Mouse (Mus musculus): ENCODE data around the gene Zscan26. TPM values are rescaled to one million over a fixed set of nuclear protein-coding genes. Genes with fewer than 3 reads are reported as not detected.
"Not testable (repeated sequence)": the region's sequence is repeated elsewhere in the genome, so short reads cannot be mapped to it uniquely, and the experiment has no call there.

Gene Zscan26
- total RNA-seq (2021), result 43.4 and 44.2 TPM in 2 replicates
- long read RNA-seq, full-length matches to known transcripts, result 2 of 7 reads
- long read RNA-seq, partial matches to known transcripts, result 0 of 7 reads
- long read RNA-seq, other reads (novel, unspliced or antisense), result 5 of 7 reads

GRCm38 (mm10) chr13:21453449-21453848, at the start of gene Zscan26:
Zscan26 (minus strand) TSS chr13:21453730.
- DNase-seq, result peak; percentile 80

GRCm38 (mm10) chr13:21502296-21502695, 48.8 kb upstream of the Zscan26 start:
- DNase-seq, result no peak

GRCm38 (mm10) chr13:21501182-21501581, 47.7 kb upstream of the Zscan26 start, which contains the start of gene Gm11273:
Gm11273 (minus strand) TSS chr13:21501418.
- not testable (repeated sequence) for DNase-seq

- peak; percentile 27 for DNase-seq
Measured at GRCm38 (mm10) chr13:21495080-21495479, 41.5 kb upstream of the Zscan26 start, which contains the start of gene AK157302. AK157302 (plus strand) TSS chr13:21495223.

GRCm38 (mm10) chr13:21492847-21493246, 39.3 kb upstream of the Zscan26 start:
- no peak for DNase-seq

DNA sequence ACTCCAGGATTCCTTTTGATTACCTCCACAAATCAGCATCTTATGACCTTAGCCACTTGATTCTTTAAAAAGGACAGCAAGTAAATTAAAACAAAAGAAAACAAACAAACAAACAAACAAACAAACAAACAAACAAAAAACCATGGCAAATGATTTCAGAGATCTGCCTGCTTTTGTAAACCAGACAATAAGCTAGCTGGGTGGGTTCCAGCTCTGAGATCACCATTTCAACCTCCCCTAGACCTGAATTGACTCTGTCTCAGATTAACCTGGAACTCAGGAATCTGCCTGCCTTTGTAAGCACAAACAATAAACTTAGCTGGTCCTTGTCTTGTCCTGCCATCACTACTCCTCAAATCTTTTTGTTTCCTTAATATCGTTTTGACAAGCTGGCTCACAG, 33.4 kb upstream of the Zscan26 start:
- no peak for DNase-seq

- DNase-seq, result peak; percentile 54
Measured at GRCm38 (mm10) chr13:21478759-21479670, 25.5 kb upstream of the Zscan26 start, which contains the start of the genes Zkscan4 and Gm10065. Zkscan4 (plus strand) TSS chr13:21478907. Gm10065 (minus strand) TSS chr13:21479441.

DNA sequence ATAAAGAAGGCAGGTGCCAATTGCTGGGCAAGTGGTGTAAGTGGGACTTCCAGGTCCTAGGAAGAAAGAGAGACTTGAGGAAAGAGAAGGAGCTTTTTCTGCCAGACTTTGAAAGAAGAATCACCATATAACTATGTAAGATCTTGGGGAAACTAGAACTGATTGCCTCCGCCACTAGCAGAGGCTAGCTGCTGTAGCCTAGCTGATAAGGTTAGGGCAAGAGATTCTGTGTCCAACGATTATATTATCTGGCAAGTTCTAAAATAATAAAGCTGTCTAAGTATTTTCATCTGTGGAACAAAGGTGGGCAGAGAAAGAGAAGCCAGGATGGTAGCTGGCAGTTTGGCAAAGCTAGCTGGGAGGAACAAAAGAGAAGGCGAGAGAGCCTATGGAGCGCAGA, 18.9 kb upstream of the Zscan26 start:
- no peak for DNase-seq

- DNase-seq, result no peak
Measured at GRCm38 (mm10) chr13:21469097-21469496, 15.6 kb upstream of the Zscan26 start.

DNA sequence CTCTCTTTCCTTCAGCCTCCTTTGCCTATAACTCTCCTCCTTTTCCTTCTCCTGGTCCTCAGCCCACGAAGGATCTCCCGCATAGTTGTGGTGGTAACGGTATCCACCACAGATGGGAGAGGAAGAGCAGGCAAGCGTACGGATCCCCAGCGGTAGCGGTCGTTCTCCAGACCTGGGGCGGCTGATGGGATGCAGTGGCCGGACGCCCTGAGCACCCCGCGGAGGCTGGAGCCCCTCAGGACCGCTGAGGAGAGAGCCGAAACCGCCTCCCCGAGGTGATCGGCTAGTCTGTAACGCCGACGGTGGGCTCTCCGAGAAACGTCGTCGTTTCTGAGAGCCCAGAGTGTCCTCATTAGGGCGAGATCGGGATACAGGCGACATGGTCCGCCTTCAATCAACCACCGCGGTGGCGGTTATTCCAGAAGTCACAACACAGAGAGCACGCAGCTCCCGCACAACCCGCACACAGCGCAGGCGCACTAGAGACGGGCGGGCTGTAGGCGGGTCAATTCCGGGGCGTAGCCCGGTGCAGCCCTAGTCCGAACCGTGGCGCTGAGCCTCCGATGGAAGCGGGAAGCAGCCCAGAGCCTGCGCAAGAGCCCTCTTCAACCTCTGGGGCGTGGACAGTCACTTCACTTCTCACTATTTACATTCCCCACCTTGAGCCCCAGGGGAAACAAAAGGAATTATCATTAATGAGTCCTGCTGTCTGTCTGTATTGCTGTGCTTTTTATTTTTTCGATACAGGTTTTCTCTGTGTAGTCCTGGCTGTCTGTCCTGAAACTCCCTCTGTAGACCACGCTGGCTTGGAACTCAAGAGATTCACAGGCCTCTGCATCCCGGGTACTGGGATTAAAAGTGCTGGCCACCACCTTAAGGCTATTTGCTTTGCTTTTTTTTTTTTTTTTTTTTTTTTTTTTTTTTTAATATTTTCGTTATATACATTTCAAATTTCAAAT, 14.8 kb upstream of the Zscan26 start, which contains the start of gene Nkapl:
Gene Nkapl (minus strand): TSS at position 449 of the 959 bp plus-strand sequence.
- DNase-seq, result peak; percentile 89

GRCm38 (mm10) chr13:21467336-21467735, 13.8 kb upstream of the Zscan26 start:
- no peak for DNase-seq

DNA sequence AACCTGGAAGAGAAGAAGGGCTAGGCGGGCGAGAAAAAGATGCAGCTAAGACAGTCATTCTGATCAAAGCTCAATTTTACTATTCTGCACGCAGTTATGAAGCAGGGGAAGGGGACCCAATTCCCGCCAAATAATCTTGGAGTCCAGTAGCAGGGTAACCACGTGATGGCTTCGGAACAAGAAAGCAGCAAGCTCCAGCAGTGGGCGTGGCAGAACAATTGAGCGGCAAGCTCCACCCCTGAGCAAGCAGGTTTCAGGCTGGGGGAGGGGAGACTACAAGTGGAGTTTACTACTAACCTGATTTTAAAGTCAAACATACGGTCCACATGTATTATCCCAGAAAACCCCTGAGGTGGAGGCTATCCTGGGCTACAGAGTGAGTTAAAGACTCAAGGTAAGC, 9.0 kb upstream of the Zscan26 start:
- not testable (repeated sequence) for DNase-seq

DNA sequence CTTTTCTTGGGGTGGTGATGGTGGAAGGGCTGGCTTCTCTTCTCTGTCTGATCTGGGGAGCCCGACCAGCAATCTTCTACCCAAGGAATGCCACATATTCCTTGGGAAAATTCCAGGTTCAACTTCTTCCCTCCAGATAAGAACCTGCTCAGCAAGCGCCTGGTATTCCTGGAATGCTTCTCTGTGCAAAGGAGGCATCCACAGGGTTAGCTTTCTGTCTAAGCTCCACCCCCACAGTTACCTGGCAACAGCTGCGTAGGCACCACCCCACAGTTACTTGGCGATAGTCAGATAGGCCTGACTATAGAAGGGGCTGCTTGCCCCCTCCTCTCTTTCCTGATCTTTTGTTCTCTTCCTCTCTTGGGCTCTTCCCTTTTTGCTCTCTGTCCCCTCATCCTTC, 2.8 kb upstream of the Zscan26 start:
- DNase-seq, result no peak

GRCm38 (mm10) chr13:21454133-21454532, 603 bp upstream of the Zscan26 start:
- DNase-seq, result no peak

DNA sequence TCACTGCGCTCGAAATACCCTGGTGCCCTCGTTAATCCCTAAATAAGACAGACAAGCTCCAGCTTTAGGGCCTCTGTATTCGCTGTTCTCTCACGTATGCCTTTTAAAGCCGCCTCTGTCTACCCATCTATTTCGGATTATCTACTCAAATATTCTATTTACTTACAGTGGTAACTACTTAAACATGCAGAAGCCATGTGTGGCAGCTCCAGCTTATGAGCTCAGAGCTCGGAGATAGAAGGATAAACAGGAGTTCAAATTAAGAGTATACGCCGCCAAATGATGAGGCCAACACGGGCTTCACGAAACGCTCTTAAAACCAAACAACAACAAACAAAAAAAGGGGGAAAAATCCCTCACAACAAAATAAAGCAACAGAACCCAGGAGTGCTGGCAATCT, 488 bp downstream of the Zscan26 start:
- no peak for DNase-seq

DNA sequence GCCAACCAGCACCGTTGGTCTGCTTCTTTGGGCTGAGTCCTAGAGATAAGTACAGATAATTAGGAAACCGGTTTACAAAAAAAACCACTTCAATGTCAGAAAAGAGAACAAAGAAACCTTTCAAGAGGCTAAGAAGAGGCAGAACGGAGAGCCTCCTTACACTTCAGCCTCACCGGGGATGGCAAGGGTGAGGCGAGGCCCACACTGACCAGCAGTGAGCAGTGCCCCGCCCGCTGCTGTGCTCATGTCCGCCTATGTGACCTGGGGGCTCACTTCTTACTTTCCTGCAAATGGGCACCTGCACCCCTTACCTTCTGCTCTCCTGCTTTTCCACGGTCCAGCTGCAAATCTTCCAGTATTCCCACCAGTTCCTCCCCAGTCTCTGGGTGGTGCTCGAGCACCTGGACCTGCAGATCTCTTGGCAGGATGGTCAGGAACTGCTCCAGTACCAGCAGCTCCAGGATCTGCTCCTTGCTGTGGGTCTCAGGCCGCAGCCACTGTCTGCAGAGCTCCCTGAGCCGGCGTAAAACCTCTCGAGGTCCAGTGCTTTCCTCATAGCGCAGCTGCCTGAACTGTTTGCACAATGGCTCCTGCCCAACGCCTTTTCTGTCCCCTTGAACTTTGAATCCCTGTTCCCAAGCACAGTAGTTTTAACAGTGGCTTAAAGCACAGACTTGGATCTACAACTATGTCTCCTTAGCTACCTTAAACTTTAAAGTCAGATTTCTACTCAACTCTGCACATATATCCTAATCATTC, 5.5 kb downstream of the Zscan26 start:
- no peak for DNase-seq

- no peak for DNase-seq
Measured at GRCm38 (mm10) chr13:21446796-21447195, 6.7 kb downstream of the Zscan26 start.

GRCm38 (mm10) chr13:21441207-21441572, 12.3 kb downstream of the Zscan26 start:
- DNase-seq, result no peak

GRCm38 (mm10) chr13:21440503-21441206, 12.9 kb downstream of the Zscan26 start, which contains the start of gene Pgbd1:
Pgbd1 (minus strand) TSS chr13:21441058.
- peak; percentile 75 for DNase-seq

- no peak for DNase-seq
Measured at GRCm38 (mm10) chr13:21435476-21435875, 18.1 kb downstream of the Zscan26 start.

DNA sequence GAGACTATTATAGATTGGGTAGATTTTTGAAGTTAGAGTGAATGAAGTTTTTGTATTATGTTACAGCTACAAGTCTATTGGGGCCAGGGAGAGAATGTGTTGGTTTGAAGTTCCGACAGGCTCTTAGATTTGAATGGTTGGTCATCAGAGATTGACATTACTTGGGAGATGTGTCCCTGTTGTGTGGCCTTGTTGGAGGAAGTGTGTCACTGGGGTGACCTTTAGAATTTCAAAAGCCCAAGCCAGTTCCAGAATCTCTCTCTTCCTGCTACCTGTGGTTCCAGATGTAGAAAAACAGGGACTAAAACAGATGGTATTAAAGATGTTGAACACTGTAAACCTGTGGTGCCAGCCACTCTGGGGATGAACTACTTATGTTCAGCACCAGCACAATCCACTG, 25.9 kb downstream of the Zscan26 start:
- DNase-seq, result no peak
